Mouse (Mus musculus) retina, postnatal 7 days (tissue): ENCODE measurements at regions not wholly inside any gene's neighbourhood (a gene's known extent, or its start where the extent isn't known, plus 50 kb on each side); places are given as distances from the start of the nearest gene placed in this dataset.

Source experiments
- DNase-seq: peaks from one replicate; pipeline ENCODE4 v3.0.0-alpha.2; 2012; ENCODE audit warnings: low read depth, low spot score

GRCm38 (mm10) chr6:100096393-100097125, 190.7 kb downstream of the Rybp start:
- DNase-seq = no peak

GRCm38 (mm10) chr6:100094653-100095217, 192.6 kb downstream of the Rybp start:
- no peak for DNase-seq

- no peak for DNase-seq
Observed at GRCm38 (mm10) chr6:100092870-100093269, 194.4 kb downstream of the Rybp start.

- no peak for DNase-seq
Observed at GRCm38 (mm10) chr6:100091815-100092214, 195.5 kb downstream of the Rybp start.

- no peak for DNase-seq
Observed at GRCm38 (mm10) chr6:100088576-100088975, 198.7 kb downstream of the Rybp start.

GRCm38 (mm10) chr6:100086807-100087206, 200.5 kb downstream of the Rybp start:
- DNase-seq = no peak

- DNase-seq = no peak
Observed at GRCm38 (mm10) chr6:100085981-100086380, 201.3 kb downstream of the Rybp start.

- no peak for DNase-seq
Observed at GRCm38 (mm10) chr6:100083868-100084477, 203.3 kb downstream of the Rybp start.

GRCm38 (mm10) chr6:100083127-100083526, 204.2 kb downstream of the Rybp start:
- DNase-seq = no peak

- DNase-seq = no peak
Observed at GRCm38 (mm10) chr6:100074672-100075335, 212.5 kb downstream of the Rybp start.

GRCm38 (mm10) chr6:100072261-100072968, 214.9 kb downstream of the Rybp start:
- no peak for DNase-seq

- no peak for DNase-seq
Observed at GRCm38 (mm10) chr6:100069151-100069550, 218.1 kb downstream of the Rybp start.

GRCm38 (mm10) chr6:100067273-100067672, 220.0 kb downstream of the Rybp start:
- no peak for DNase-seq

GRCm38 (mm10) chr6:100065586-100065985, 221.7 kb downstream of the Rybp start:
- DNase-seq = no peak

- no peak for DNase-seq
Observed at GRCm38 (mm10) chr6:100062961-100063360, 224.3 kb downstream of the Rybp start.

GRCm38 (mm10) chr6:100059803-100060202, 227.5 kb downstream of the Rybp start:
- no peak for DNase-seq

GRCm38 (mm10) chr6:100055980-100056379, 231.3 kb downstream of the Rybp start:
- no peak for DNase-seq

- DNase-seq = peak; percentile 27
Observed at GRCm38 (mm10) chr6:100052955-100053795, 234.1 kb downstream of the Rybp start.

GRCm38 (mm10) chr6:100052406-100052805, 234.9 kb downstream of the Rybp start:
- no peak for DNase-seq

- DNase-seq = no peak
Observed at GRCm38 (mm10) chr6:100049036-100049435, 238.2 kb downstream of the Rybp start.
